Mouse (Mus musculus): ENCODE results near the gene Wars. TPM values are rescaled to one million over a fixed set of nuclear protein-coding genes. Genes with fewer than 3 reads are reported as not detected.

The Wars gene
- polyA plus RNA-seq, 1 experiment from 2014 or later, result 96.7 TPM

DNA sequence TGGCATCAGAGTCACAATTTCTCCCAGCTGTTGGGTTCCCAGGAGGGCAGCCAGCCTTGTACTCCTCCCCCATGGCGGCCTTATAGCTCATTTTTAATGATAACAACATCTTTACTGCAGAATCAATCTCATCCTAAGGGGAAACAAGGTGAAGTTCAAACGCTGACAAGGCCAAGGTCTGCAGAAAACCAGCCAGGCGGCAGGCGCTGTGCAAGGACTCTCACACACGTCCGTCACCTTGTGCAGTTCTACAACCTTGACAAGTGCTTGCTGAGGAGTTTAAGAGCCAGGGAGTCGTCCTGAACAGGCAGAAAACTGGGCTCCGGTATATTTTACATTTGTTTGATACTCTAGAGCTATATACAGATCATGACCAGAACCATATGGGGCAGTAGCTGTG lies 11.2 kb downstream of the Wars start:
- no peak overlapping the region for H3K4me3 ChIP-seq (replicated peaks)
- H3K4me2 ChIP-seq, result no peak overlapping the region
- no peak for ATAC-seq (replicated peaks; ENCODE audit: low FRiP score)
- WGBS, result 87% methylated on average over 8 of the region's 8 CpGs
- peaks cover 97% of the 10 kb centered on the region for H3K36me3 ChIP-seq
- no peak overlapping the region for H3K9ac ChIP-seq
- H3K4me1 ChIP-seq, result no peaks in the 10 kb centered on the region
- no peaks in the 10 kb centered on the region for H3K27me3 ChIP-seq
- no peaks in the 10 kb centered on the region for H3K9me3 ChIP-seq (replicated peaks)
- H3K27ac ChIP-seq, result no peak overlapping the region

DNA sequence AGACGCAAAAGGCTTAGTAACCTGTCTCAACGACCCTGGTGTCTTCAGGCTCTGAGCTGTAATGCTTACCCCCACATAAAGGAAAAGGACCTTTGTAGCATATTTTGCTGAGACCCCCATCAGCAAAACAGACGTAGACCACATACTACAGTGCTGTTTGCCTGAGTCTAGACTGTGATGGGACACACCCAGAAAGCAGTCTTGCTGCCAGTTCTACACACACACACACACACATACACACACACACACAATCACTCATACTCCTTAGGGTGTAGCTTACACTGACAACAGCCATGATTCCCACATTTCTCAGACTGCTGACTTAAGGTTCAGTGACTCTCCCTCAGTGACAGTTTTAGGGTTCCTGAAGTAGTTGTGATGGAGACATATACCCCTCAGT lies 12.8 kb downstream of the Wars start:
- peaks cover 93% of the 10 kb centered on the region for H3K36me3 ChIP-seq
- no peak overlapping the region for H3K4me2 ChIP-seq
- WGBS, result 85% methylated on average over 3 of the region's 3 CpGs
- H3K27ac ChIP-seq, result no peak overlapping the region
- ATAC-seq (replicated peaks; ENCODE audit: low FRiP score), result no peak
- H3K4me1 ChIP-seq, result no peaks in the 10 kb centered on the region
- no peak overlapping the region for H3K9ac ChIP-seq
- no peaks in the 10 kb centered on the region for H3K27me3 ChIP-seq
- no peak overlapping the region for H3K4me3 ChIP-seq (replicated peaks)
- no peaks in the 10 kb centered on the region for H3K9me3 ChIP-seq (replicated peaks)

DNA sequence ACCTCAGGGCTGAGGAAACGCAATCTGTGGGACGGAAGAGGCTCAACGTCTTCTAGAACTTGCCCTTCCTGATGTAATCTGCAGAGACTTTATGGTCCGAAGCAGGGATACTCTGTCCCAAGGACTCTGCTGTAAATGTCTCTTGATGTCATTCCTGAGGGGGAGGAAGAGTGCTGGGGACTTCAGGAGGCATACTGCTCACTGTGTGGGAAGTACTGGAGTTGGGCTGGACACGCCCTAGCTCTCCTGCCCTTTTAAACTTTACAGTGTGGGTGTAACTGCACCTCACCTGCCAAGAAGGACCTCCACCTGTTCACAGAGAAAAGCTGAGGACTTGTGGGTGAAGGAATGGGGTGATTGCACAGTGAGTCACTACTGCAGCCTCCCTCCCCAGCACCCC lies 13.4 kb downstream of the Wars start:
- H3K36me3 ChIP-seq, result peaks cover 93% of the 10 kb centered on the region
- WGBS, result 62% methylated on average over 5 of the region's 5 CpGs
- no peak overlapping the region for H3K4me3 ChIP-seq (replicated peaks)
- H3K9me3 ChIP-seq (replicated peaks), result no peaks in the 10 kb centered on the region
- no peak overlapping the region for H3K9ac ChIP-seq
- H3K27me3 ChIP-seq, result no peaks in the 10 kb centered on the region
- no peaks in the 10 kb centered on the region for H3K4me1 ChIP-seq
- ATAC-seq (replicated peaks; ENCODE audit: low FRiP score), result peak; percentile 67; the same call in 1 of the 2 replicates
- no peak overlapping the region for H3K4me2 ChIP-seq
- H3K27ac ChIP-seq, result no peak overlapping the region

DNA sequence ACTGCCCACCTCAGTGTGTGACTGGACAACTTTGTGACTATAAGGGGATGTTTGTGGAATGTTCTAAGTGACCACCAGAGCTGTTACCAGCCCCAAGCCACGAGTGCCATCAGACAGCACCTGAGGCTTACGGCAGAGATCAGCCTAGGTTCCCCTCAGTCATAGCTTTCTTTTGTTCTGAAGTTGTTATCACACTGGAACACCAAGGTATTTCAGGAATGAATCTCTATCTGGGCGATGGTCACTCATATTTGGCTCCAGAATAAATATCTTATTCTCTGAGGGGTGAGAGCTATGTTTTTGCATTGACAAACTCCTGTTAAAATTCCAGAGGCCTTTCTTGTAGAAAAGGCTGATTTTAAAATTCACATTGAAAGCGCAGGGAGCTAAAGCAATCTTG lies 14.8 kb downstream of the Wars start:
- no peaks in the 10 kb centered on the region for H3K4me1 ChIP-seq
- H3K9ac ChIP-seq, result no peak overlapping the region
- 86% methylated on average over 4 of the region's 4 CpGs for WGBS
- H3K9me3 ChIP-seq (replicated peaks), result no peaks in the 10 kb centered on the region
- H3K4me2 ChIP-seq, result no peak overlapping the region
- peaks cover 93% of the 10 kb centered on the region for H3K36me3 ChIP-seq
- no peaks in the 10 kb centered on the region for H3K27me3 ChIP-seq
- H3K27ac ChIP-seq, result no peak overlapping the region
- no peak for ATAC-seq (replicated peaks; ENCODE audit: low FRiP score)
- H3K4me3 ChIP-seq (replicated peaks), result no peak overlapping the region

DNA sequence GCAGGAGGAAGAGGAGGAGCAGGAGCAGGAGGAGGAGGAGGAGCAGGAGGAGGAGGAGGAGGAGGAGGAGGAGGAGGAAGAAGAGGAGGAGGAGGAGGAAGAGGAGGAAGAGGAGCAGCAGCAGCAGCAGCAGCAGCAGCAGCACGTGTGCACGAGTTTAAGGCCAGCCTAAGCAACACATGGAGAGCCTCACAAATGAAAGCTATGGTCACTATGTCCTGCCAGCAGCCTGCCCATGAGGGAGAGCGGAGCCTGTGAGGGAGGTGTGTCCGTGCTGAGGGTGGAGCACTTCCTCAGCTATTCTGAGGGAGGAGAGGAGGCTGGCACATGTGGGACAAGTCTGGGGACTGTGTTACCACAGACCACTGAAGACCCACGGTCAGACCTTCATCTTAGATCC lies 20.9 kb downstream of the Wars start:
- Histone ChIP-seq H3K36me3 (peaks cover 88% of the 10 kb centered on the region), H3K4me3 (replicated peaks) (no peak overlapping the region), H3K4me2 (no peak overlapping the region), H3K4me1 (no peaks in the 10 kb centered on the region), H3K9me3 (replicated peaks) (no peaks in the 10 kb centered on the region), H3K27me3 (no peaks in the 10 kb centered on the region), H3K27ac (no peak overlapping the region), H3K9ac (no peak overlapping the region)
- ATAC-seq (replicated peaks; ENCODE audit: low FRiP score), result no peak
- WGBS, result 71% methylated on average over 5 of the region's 5 CpGs

DNA sequence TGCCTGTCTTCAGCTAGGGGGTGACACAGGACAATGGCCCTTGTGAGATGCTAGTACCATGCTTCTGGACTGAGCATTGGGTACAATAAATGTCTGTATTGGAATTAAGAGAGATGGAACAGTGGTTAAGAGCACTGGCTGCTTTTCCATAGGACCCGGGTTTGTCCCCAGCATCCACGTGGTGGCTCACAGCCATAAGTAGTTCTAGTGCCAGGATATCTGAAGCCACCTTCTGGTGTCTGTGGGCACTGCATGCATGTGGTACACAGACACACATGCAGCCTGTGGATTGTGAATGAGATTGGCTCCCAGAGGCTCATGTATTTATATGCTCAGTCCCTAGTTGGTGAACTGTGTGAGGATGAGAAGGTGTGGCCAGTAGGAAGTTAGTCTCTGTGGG lies 24.4 kb downstream of the Wars start:
- H3K4me1 ChIP-seq, result no peaks in the 10 kb centered on the region
- H3K27ac ChIP-seq, result no peak overlapping the region
- H3K4me3 ChIP-seq (replicated peaks), result no peak overlapping the region
- ATAC-seq (replicated peaks; ENCODE audit: low FRiP score), result no peak
- H3K4me2 ChIP-seq, result no peak overlapping the region
- no peaks in the 10 kb centered on the region for H3K9me3 ChIP-seq (replicated peaks)
- 89% methylated on average over 2 of the region's 2 CpGs for WGBS
- H3K9ac ChIP-seq, result no peak overlapping the region
- no peaks in the 10 kb centered on the region for H3K27me3 ChIP-seq
- peaks cover 89% of the 10 kb centered on the region for H3K36me3 ChIP-seq

DNA sequence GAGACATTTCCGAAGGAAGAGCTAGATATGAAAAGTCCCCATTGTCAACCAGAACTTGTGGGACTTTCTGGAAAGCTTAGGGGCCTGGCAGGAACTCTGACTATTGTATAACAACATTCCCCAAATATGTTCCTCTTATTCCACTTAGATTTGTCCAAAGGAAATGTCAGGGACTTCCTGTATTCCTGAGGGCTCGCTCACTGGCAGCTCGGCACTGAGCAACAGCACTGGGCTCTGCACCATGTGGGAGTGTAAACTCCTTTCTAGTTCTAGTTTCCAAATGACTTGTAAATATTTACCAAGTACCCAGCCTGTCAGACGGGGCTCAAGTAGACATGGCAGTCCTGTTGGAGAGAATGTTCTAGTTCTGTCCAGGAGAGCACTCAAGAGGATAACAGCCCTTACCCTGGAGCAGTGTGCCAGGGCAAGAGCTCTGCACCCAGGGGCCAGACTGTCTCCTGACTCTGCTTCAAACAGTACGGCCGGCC lies 28.9 kb downstream of the Wars start:
- Histone ChIP-seq H3K36me3 (peaks cover 97% of the 10 kb centered on the region), H3K27ac (no peak overlapping the region), H3K4me3 (replicated peaks) (no peak overlapping the region), H3K27me3 (no peaks in the 10 kb centered on the region), H3K9me3 (replicated peaks) (no peaks in the 10 kb centered on the region), H3K4me2 (no peak overlapping the region), H3K4me1 (no peaks in the 10 kb centered on the region), H3K9ac (no peak overlapping the region)
- WGBS, result 82% methylated on average over 6 of the region's 6 CpGs
- no peak for ATAC-seq (replicated peaks; ENCODE audit: low FRiP score)

DNA sequence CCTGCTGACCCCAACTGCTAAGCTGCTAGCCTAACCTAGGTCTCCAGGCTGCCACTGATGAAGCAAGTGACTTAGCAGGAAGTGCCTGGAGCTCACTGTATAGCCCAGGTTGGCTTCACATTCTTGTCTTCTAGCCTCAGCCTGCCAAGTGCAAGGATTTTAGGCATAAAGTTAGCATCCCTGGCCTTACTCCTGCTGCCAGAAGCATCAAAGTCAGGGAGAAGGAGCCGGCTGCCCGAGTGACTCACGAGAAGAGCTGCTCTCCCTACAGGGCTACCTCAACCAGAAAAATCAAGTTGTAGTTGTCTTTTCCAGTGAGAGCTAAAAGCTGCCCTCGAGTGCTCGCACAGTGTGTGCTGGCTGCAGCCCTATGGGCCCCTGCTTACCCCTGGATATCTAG lies 35.5 kb downstream of the Wars start:
- H3K9me3 ChIP-seq (replicated peaks), result no peaks in the 10 kb centered on the region
- no peak overlapping the region for H3K9ac ChIP-seq
- ATAC-seq (replicated peaks; ENCODE audit: low FRiP score), result no peak
- H3K4me3 ChIP-seq (replicated peaks), result no peak overlapping the region
- H3K4me1 ChIP-seq, result peaks cover 17% of the 10 kb centered on the region
- H3K27ac ChIP-seq, result peak overlapping the region; percentile 76
- 83% methylated on average over 5 of the region's 5 CpGs for WGBS
- peaks cover 40% of the 10 kb centered on the region for H3K36me3 ChIP-seq
- no peaks in the 10 kb centered on the region for H3K27me3 ChIP-seq
- no peak overlapping the region for H3K4me2 ChIP-seq

DNA sequence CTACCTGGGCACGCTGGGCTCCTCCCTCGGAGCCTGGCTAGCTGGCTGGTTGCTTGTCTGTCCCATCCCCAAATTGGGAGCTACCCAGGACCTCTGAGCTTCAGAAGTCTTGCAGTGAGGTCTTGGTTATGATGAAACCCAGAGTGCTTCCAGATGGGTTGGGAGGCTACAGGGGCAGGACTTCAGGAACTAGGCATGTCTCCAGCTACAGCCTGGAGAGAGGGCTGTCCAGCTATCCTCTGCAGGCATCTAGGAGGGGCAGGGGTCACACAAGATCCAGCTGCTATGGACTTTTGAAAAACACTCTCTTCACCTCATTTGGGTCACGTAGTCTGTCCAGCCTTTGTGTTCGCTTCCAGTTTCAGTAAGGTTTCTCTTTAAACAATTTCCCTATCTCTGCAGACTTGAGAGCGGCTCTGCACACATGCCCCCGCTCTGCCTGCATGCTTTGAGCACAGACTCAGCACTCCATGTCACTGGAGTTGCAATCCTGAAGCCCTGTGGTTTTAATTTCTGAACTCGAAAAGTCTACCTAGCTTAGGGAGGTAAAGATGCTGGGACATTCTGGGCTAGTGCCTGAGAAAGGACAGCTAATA lies 36.3 kb downstream of the Wars start:
- Histone ChIP-seq H3K36me3 (peaks cover 32% of the 10 kb centered on the region), H3K9ac (no peak overlapping the region), H3K4me1 (peaks cover 17% of the 10 kb centered on the region), H3K4me2 (no peak overlapping the region), H3K27me3 (no peaks in the 10 kb centered on the region), H3K4me3 (replicated peaks) (no peak overlapping the region), H3K9me3 (replicated peaks) (no peaks in the 10 kb centered on the region), H3K27ac (peak overlapping the region; percentile 76)
- ATAC-seq (replicated peaks; ENCODE audit: low FRiP score), result no peak
- 62% methylated on average over 7 of the region's 7 CpGs for WGBS

DNA sequence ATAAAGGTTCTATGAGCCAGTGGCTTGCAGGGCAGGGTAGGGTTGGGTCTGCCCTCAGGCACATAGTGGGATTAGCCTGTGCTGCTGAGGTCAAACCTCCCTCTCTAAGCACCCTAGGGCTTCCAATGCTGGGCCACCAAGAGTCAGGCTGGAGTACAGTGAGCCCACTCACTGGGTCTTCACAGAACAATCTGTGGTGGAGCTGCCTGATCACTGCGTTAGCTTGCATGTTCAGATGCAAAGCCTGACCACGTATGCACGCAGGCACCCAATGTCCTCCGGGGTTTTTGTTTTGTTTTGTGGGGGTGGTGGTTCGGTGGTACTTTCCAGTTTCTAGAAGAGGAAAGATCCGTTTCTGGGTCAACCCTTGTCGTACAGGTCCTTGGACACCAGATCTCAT lies 36.9 kb downstream of the Wars start:
- no peaks in the 10 kb centered on the region for H3K27me3 ChIP-seq
- H3K9ac ChIP-seq, result no peak overlapping the region
- H3K4me1 ChIP-seq, result peaks cover 17% of the 10 kb centered on the region
- peak overlapping the region; percentile 76 for H3K27ac ChIP-seq
- no peak overlapping the region for H3K4me3 ChIP-seq (replicated peaks)
- H3K4me2 ChIP-seq, result no peak overlapping the region
- no peak for ATAC-seq (replicated peaks; ENCODE audit: low FRiP score)
- 69% methylated on average over 7 of the region's 7 CpGs for whole genome bisulfite sequencing
- peaks cover 27% of the 10 kb centered on the region for H3K36me3 ChIP-seq
- no peaks in the 10 kb centered on the region for H3K9me3 ChIP-seq (replicated peaks)

DNA sequence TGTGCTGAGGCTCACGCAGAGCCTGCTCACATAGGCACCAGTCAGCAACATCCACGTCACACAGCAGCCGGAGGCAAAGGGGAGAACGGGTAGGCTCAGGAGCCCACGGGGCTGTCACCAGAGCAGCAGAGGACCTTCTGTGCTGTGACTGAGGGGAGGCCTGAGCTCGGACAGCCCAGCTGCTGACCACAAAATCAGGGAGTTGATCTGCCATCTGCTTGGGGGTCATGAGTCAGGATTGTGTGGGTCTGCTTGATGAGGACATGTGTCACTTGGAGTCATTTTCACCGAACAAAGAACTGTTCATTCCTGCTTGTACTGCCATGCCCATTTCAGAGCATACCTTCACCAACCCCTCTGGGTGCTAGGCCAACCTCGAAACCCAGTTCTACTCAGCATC lies 37.8 kb downstream of the Wars start:
- Histone ChIP-seq H3K36me3 (peaks cover 17% of the 10 kb centered on the region), H3K27me3 (no peaks in the 10 kb centered on the region), H3K9me3 (replicated peaks) (no peaks in the 10 kb centered on the region), H3K9ac (no peak overlapping the region), H3K4me2 (no peak overlapping the region), H3K27ac (no peak overlapping the region), H3K4me3 (replicated peaks) (no peak overlapping the region), H3K4me1 (peaks cover 17% of the 10 kb centered on the region)
- no peak for ATAC-seq (replicated peaks; ENCODE audit: low FRiP score)
- WGBS, result 74% methylated on average over 8 of the region's 8 CpGs

DNA sequence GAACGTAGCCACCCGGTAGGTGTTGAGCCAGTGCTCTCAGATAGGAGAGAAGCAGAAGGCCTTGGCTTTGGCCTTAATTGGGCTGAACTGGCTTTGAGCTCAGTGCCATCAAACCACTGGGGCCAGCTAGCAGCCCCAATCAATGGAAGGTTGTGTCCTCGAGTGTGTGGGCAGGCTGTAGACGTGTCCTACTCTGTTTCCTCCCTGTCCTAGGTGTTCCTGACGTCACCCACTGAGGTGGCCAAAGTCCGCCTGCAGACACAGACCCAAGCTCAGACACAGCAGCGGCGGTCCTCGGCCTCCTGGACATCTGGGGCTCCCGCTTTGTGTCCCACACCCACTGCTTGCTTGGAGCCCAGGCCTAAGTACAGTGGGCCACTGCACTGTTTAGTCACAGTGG lies 38.9 kb downstream of the Wars start:
- Histone ChIP-seq H3K27me3 (no peaks in the 10 kb centered on the region), H3K4me3 (replicated peaks) (no peak overlapping the region), H3K36me3 (peaks cover 6% of the 10 kb centered on the region), H3K4me2 (no peak overlapping the region), H3K4me1 (peaks cover 19% of the 10 kb centered on the region), H3K9ac (no peak overlapping the region), H3K9me3 (replicated peaks) (no peaks in the 10 kb centered on the region), H3K27ac (no peak overlapping the region)
- 90% methylated on average over 10 of the region's 10 CpGs for WGBS
- ATAC-seq (replicated peaks; ENCODE audit: low FRiP score), result no peak

DNA sequence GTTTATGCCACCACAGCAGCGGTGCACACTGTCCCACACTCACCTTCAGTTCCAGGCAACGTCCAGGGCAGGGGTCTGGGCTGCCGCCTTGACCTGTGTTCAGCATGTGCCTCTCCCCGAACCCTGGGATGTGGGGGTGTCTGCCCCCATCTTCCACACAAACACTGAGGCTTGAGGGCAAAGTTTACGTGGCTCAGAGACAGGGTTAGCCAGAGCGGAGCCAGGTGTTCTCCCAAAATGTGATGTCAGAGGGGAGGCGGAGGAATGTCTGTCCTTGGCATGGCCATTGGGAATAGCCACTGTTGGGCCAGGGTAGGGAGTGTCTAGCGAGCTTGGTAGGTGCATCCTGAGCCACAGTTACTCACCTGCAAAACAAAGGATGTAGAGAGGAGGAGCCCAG lies 41.2 kb downstream of the Wars start:
- 0 out of 2 replicates have a peak, but pooled peaks cover 2% of the 10 kb centered on the region for H3K36me3 ChIP-seq
- H3K4me1 ChIP-seq, result peaks cover 14% of the 10 kb centered on the region
- H3K9ac ChIP-seq, result no peak overlapping the region
- WGBS, result 87% methylated on average over 8 of the region's 8 CpGs
- H3K4me2 ChIP-seq, result no peak overlapping the region
- no peak for ATAC-seq (replicated peaks; ENCODE audit: low FRiP score)
- H3K27me3 ChIP-seq, result no peaks in the 10 kb centered on the region
- no peaks in the 10 kb centered on the region for H3K9me3 ChIP-seq (replicated peaks)
- H3K27ac ChIP-seq, result no peak overlapping the region
- H3K4me3 ChIP-seq (replicated peaks), result no peak overlapping the region
